Mouse (Mus musculus): ENCODE results near the gene Hip1. TPM values are rescaled to one million over a fixed set of nuclear protein-coding genes. Genes with fewer than 3 reads are reported as not detected.
A peak's percentile ranks its signal among the peaks of the same experiment; 100 is the strongest.

The Hip1 gene
- total and polyA plus RNA-seq, 2 experiments from 2014 or later = 26.9 to 110 TPM

DNA sequence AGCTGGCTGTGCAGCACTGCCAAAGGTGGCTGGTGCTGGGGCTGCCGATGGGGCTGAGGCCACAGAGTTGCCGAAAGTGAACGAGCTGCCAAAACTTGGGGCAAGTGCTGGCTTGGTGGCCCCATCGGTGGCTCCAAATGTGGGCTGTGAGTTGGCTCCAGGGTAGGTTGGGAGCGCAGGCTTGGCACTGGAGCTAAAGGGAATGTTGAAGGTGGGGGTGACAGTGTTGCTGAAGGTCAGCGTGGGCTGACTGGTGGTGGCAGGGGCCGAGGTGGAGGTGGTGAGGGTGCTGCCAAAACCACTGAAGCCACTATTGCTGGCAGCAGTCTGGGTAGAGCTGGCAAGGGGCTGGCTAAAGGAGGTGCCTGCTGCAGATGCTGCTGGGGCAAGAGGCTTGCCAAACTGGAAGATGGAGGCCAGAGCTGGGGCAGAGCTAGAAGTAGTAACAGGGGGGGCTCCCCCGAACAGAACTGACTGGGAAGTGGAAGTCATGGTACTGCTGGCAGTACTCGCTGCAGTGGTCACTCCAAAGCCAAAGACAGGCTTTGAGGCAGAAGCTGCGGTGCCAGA lies 163.5 kb downstream of the Hip1 start:
- DNase-seq (ENCODE audit: low spot score) (no peak), ATAC-seq (0 out of 2 replicates have a peak, but pooled peaks have one; percentile 12)
- no peak overlapping the region for H3K4me2 ChIP-seq (ENCODE audit: low read depth, low read length)
- no peaks in the 10 kb centered on the region for H3K9me3 ChIP-seq (ENCODE audit: low read length)
- peaks cover 82% of the 10 kb centered on the region for H3K36me3 ChIP-seq (ENCODE audit: insufficient read depth, low read length)
- no peak overlapping the region for H3K4me3 ChIP-seq (ENCODE audit: low read length)
- no peak for TF ChIP-seq CTCF (IDR thresholded peaks at IDR 0.05; ENCODE audit: low read depth)
- 94% methylated on average over 10 of the region's 10 CpGs for WGBS
- no peak overlapping the region for H3K9ac ChIP-seq (replicated peaks; ENCODE audit: low read length)
- no peak overlapping the region for H3K27ac ChIP-seq
- H3K4me1 ChIP-seq (ENCODE audit: insufficient read depth, low read length) = no peaks in the 10 kb centered on the region
- no peaks in the 10 kb centered on the region for H3K27me3 ChIP-seq (ENCODE audit: insufficient read depth, low read length)

- no peak for ATAC-seq
Measured at GRCm38 (mm10) chr5:135380681-135381080, 164.2 kb downstream of the Hip1 start.

GRCm38 (mm10) chr5:135376341-135376740 lies 168.6 kb downstream of the Hip1 start:
- no peak overlapping the region for H3K4me2 ChIP-seq (ENCODE audit: low read depth, low read length)
- 66% methylated on average over 2 of the region's 2 CpGs for WGBS
- no peaks in the 10 kb centered on the region for H3K9me3 ChIP-seq (ENCODE audit: low read length)
- no peak for DNase-seq (ENCODE audit: low spot score)
- no peak overlapping the region for H3K9ac ChIP-seq (replicated peaks; ENCODE audit: low read length)
- TF ChIP-seq CTCF (IDR thresholded peaks at IDR 0.05; ENCODE audit: low read depth) = no peak
- ATAC-seq = no peak
- no peaks in the 10 kb centered on the region for H3K4me1 ChIP-seq (ENCODE audit: insufficient read depth, low read length)
- H3K36me3 ChIP-seq (ENCODE audit: insufficient read depth, low read length) = peaks cover 79% of the 10 kb centered on the region
- H3K27me3 ChIP-seq (ENCODE audit: insufficient read depth, low read length) = no peaks in the 10 kb centered on the region
- H3K27ac ChIP-seq = no peak overlapping the region
- no peak overlapping the region for H3K4me3 ChIP-seq (ENCODE audit: low read length)

More at GRCm38 (mm10) chr5:135380681-135381080, 164.2 kb downstream of the Hip1 start:
- Histone ChIP-seq H3K9me3 (ENCODE audit: low read length) (no peaks in the 10 kb centered on the region), H3K9ac (replicated peaks; ENCODE audit: low read length) (no peak overlapping the region), H3K4me2 (ENCODE audit: low read depth, low read length) (no peak overlapping the region), H3K4me1 (ENCODE audit: insufficient read depth, low read length) (no peaks in the 10 kb centered on the region), H3K27me3 (ENCODE audit: insufficient read depth, low read length) (no peaks in the 10 kb centered on the region), H3K36me3 (ENCODE audit: insufficient read depth, low read length) (peaks cover 87% of the 10 kb centered on the region), H3K4me3 (ENCODE audit: low read length) (no peak overlapping the region), H3K27ac (no peak overlapping the region)
- no peak for TF ChIP-seq CTCF (IDR thresholded peaks at IDR 0.05; ENCODE audit: low read depth)
- DNase-seq (ENCODE audit: low spot score) = no peak
- WGBS = 93% methylated on average over 4 of the region's 4 CpGs

- Histone ChIP-seq H3K4me1 (ENCODE audit: insufficient read depth, low read length) (peaks cover 6% of the 10 kb centered on the region; the same call in 1 of the 2 replicates), H3K4me2 (ENCODE audit: low read depth, low read length) (no peak overlapping the region), H3K27me3 (ENCODE audit: insufficient read depth, low read length) (no peaks in the 10 kb centered on the region), H3K4me3 (ENCODE audit: low read length) (no peak overlapping the region), H3K27ac (no peak overlapping the region), H3K9me3 (ENCODE audit: low read length) (no peaks in the 10 kb centered on the region), H3K9ac (replicated peaks; ENCODE audit: low read length) (no peak overlapping the region), H3K36me3 (ENCODE audit: insufficient read depth, low read length) (peaks cover 68% of the 10 kb centered on the region)
- no peak for TF ChIP-seq CTCF (IDR thresholded peaks at IDR 0.05; ENCODE audit: low read depth)
- peak; percentile 50 for DNase-seq (ENCODE audit: low spot score)
- ATAC-seq = no peak
- 48% methylated on average over 8 of the region's 8 CpGs for WGBS
Measured at GRCm38 (mm10) chr5:135375167-135375566, 169.8 kb downstream of the Hip1 start.

DNA sequence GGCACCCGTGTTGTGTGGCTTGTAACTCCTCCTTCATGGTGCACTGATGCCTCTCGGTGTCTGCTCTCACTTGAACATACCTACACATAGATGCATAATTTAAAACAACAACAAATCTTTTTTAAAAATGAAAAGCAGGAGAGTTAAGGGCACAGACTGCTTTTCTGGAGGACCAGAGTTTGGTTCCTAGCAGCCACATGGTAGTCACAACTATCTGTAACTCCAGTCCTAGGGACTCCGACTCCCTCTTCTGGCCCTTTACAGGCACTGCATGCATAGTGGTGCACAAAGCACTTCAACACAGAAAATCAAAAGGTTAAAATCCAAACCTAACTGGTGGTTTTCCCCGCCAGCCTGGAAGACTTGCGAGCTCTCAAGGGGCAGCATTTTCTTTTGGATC lies 171.3 kb downstream of the Hip1 start:
- H3K27ac ChIP-seq = no peak overlapping the region
- no peak overlapping the region for H3K4me3 ChIP-seq (ENCODE audit: low read length)
- 96% methylated on average over 5 of the region's 5 CpGs for WGBS
- no peak overlapping the region for H3K4me2 ChIP-seq (ENCODE audit: low read depth, low read length)
- peaks cover 6% of the 10 kb centered on the region; the same call in 1 of the 2 replicates for H3K4me1 ChIP-seq (ENCODE audit: insufficient read depth, low read length)
- no peaks in the 10 kb centered on the region for H3K9me3 ChIP-seq (ENCODE audit: low read length)
- ATAC-seq (no peak), DNase-seq (ENCODE audit: low spot score) (no peak)
- no peaks in the 10 kb centered on the region for H3K27me3 ChIP-seq (ENCODE audit: insufficient read depth, low read length)
- no peak overlapping the region for H3K9ac ChIP-seq (replicated peaks; ENCODE audit: low read length)
- peaks cover 54% of the 10 kb centered on the region for H3K36me3 ChIP-seq (ENCODE audit: insufficient read depth, low read length)
- TF ChIP-seq CTCF (IDR thresholded peaks at IDR 0.05; ENCODE audit: low read depth) = peak; percentile 34

DNA sequence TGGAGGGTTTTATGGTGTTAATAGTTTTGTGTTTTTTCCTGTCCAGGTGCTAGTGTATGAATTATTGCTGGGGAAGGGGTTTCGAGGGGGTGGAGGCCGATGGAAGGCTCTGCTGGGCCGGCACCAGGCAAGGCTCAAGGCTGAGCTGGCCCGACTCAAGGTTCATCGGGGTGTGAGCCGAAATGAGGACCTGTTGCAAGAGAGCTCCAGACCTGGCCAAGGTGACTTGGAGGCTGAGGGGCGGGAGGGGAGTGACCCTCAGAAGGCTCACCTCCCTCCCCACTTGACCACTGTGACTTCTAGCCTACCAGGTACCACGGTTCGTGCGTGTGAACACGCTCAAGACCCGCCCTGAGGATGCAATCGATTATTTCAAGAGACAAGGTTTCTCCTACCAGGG lies 173.7 kb downstream of the Hip1 start:
- ATAC-seq (no peak), DNase-seq (ENCODE audit: low spot score) (no peak)
- no peak overlapping the region for H3K4me3 ChIP-seq (ENCODE audit: low read length)
- no peak overlapping the region; the same call in 1 of the 2 replicates for H3K4me2 ChIP-seq (ENCODE audit: low read depth, low read length)
- peaks cover 6% of the 10 kb centered on the region; the same call in 1 of the 2 replicates for H3K4me1 ChIP-seq (ENCODE audit: insufficient read depth, low read length)
- no peak overlapping the region for H3K27ac ChIP-seq
- WGBS = 98% methylated on average over 13 of the region's 13 CpGs
- TF ChIP-seq CTCF (IDR thresholded peaks at IDR 0.05; ENCODE audit: low read depth) = no peak
- H3K27me3 ChIP-seq (ENCODE audit: insufficient read depth, low read length) = no peaks in the 10 kb centered on the region
- no peak overlapping the region for H3K9ac ChIP-seq (replicated peaks; ENCODE audit: low read length)
- H3K36me3 ChIP-seq (ENCODE audit: insufficient read depth, low read length) = peaks cover 37% of the 10 kb centered on the region
- no peaks in the 10 kb centered on the region for H3K9me3 ChIP-seq (ENCODE audit: low read length)

All from hindbrain, postnatal 0 days (tissue).